Mouse (Mus musculus) stomach, embryonic 14.5 days (tissue): ENCODE measurements at regions not wholly inside any gene's neighbourhood (a gene's known extent, or its start where the extent isn't known, plus 50 kb on each side); places are given as distances from the start of the nearest gene placed in this dataset.

Experiments
- ATAC-seq: fragments of 200-750 bp; cut with Nextera tagmentation; 2 replicates; pipeline ENCODE4 v1.8.0; 2017; ENCODE audit warnings: low read depth, moderate TSS enrichment; ENCODE audit not compliant: insufficient number of reproducible peaks, insufficient read depth, low FRiP score
- H3K27ac ChIP-seq: fragments of 300-500 bp; sonication (generic); 2 replicates; pipeline ENCODE4 v1.5.1; 2014; ENCODE audit warnings: mild to moderate bottlenecking, low read length, moderate library complexity, mixed read lengths
- H3K27me3 ChIP-seq: fragments of 300-500 bp; sonication (generic); 2 replicates; pipeline ENCODE4 v1.6.1; 2014; ENCODE audit warnings: low read length, control low read depth, mixed read lengths; ENCODE audit not compliant: control insufficient read depth, insufficient read depth
- H3K36me3 ChIP-seq: fragments of 300-500 bp; sonication (generic); 2 replicates; pipeline ENCODE4 v1.6.1; 2014; ENCODE audit warnings: mild to moderate bottlenecking, control low read depth, low read length, moderate library complexity, mixed read lengths; ENCODE audit not compliant: control insufficient read depth, insufficient read depth
- H3K4me1 ChIP-seq: fragments of 300-500 bp; sonication (generic); 2 replicates; pipeline ENCODE4 v1.6.1; 2014; ENCODE audit warnings: low read length, control low read depth, mixed read lengths; ENCODE audit not compliant: control insufficient read depth, insufficient read depth
- H3K4me2 ChIP-seq: fragments of 300-500 bp; sonication (generic); replicated peaks from 2 replicates; pipeline ENCODE4 v1.6.1; 2014; ENCODE audit warnings: low read depth, low read length, control low read depth
- H3K4me3 ChIP-seq: fragments of 300-500 bp; sonication (generic); 2 replicates; pipeline ENCODE4 v1.5.1; 2014; ENCODE audit warnings: low read depth, low read length, control low read depth
- H3K9ac ChIP-seq: fragments of 300-500 bp; sonication (generic); replicated peaks from 2 replicates; pipeline ENCODE4 v1.6.1; 2014; ENCODE audit warnings: low read depth, mild to moderate bottlenecking, control low read depth, low read length, moderate library complexity, mixed read lengths
- H3K9me3 ChIP-seq: fragments of 300-500 bp; sonication (generic); 2 replicates; pipeline ENCODE4 v1.6.1; 2016; ENCODE audit warnings: low read depth, low read length, control low read depth; ENCODE audit not compliant: control insufficient read depth
- WGBS: fragments of 180-500 bp; shearing (Covaris S2); extraction: QIAGEN DNeasy Blood & Tissue Kit; methylation state at CpG from one replicate; pipeline ENCODE4 v1.1.7; 2014; 5-methylcytosine and 5-hydroxymethylcytosine counted together

DNA sequence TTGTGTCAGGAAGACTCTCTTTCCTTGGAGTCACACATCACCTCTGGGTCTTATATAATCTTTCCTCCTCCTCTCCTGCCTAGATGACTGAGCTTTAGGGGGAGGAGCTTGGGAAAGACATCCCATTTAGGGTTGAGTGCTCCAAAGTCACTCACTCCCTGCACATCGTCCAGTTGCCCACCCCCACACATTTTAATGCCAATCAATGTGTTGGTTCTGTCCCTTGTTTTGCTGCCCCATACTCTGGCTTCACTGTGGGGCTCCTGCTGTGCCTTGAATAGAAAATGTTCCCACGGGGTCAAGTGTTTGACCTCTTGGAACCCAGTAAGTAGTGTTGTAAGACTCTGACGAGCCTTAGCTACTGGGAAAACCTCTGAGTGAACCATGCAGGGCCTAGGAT is 58.8 kb upstream of the Gm21915 start:
- Histone ChIP-seq H3K9ac (no peak overlapping the region), H3K36me3 (no peaks in the 10 kb centered on the region), H3K4me3 (no peak overlapping the region), H3K27ac (no peak overlapping the region), H3K27me3 (no peaks in the 10 kb centered on the region), H3K4me2 (no peak overlapping the region), H3K4me1 (0 out of 2 replicates have a peak, but pooled peaks cover under 1% of the 10 kb centered on the region), H3K9me3 (0 out of 2 replicates have a peak, but pooled peaks cover 3% of the 10 kb centered on the region)
- 79% methylated on average over 3 of the region's 3 CpGs for WGBS
- ATAC-seq, result no peak

DNA sequence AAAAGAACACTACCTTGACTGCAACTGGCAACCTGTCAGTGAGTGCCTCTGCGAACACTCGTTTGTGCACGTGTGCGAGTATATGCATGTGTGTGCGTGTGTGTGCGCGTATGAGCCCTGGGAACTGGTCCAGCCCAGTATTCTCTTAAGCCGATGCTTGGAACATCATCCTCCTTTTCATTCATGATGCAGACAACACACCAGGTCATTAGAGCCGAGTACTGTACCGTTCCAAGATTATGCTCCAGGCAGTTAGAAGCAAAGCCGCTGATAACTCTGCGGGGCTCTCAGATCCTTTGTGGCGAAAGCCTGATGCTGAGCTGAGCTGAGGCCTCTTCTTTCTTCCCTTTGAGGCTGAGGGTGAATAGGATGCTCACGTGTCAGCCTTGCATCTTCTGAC is 61.8 kb upstream of the Gm21915 start:
- 87% methylated on average over 14 of the region's 14 CpGs for WGBS
- H3K4me2 ChIP-seq, result no peak overlapping the region

DNA sequence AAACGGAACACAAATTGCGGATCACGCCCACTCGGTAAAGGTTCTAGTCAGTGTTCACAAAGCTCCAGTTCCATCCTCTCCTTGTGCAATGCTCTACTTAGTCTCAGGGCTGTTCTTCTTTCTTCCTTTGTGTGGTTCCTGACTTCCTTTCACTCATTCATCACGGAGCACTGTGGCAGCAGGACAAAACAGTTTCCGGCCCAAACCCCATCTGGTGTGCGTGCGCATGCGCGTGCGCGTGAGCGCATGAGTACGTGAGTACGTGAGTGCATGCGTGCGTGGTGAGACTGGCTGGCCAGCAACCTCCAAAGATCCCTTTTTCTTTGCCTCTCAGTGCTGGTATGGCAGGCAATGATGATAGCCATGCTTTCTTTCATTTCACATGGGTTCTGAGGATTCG is 62.5 kb upstream of the Gm21915 start:
- Histone ChIP-seq H3K4me1 (no peaks in the 10 kb centered on the region), H3K36me3 (no peaks in the 10 kb centered on the region), H3K27ac (no peak overlapping the region), H3K4me3 (no peak overlapping the region), H3K9me3 (0 out of 2 replicates have a peak, but pooled peaks cover 3% of the 10 kb centered on the region), H3K27me3 (no peaks in the 10 kb centered on the region), H3K4me2 (no peak overlapping the region), H3K9ac (no peak overlapping the region)
- 93% methylated on average over 18 of the region's 18 CpGs for WGBS
- no peak for ATAC-seq

More for the DNA sequence above, 61.8 kb upstream of the Gm21915 start:
- no peak for ATAC-seq
- Histone ChIP-seq H3K27me3 (no peaks in the 10 kb centered on the region), H3K4me3 (no peak overlapping the region), H3K27ac (no peak overlapping the region), H3K9me3 (0 out of 2 replicates have a peak, but pooled peaks cover 3% of the 10 kb centered on the region), H3K36me3 (no peaks in the 10 kb centered on the region), H3K9ac (no peak overlapping the region), H3K4me1 (no peaks in the 10 kb centered on the region)

DNA sequence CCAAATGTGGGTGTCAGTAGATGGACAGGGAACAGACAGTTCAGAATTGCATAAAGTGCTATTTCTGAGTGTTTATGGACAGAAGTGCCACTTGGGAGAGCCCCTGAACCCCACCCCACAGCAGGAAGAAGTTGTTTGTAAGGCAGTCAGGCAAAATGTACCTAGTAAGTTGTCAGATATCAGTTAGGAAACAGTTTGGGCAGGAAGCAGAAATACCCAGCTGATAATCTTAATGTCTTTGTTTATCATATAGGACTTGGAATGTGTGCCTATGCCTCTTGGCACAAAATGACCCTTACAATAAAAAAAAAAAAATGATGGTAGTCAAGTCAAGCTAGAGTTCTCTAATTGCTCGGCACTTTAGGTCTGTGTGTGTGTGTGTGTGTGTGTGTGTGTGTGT is 66.9 kb upstream of the Gm21915 start:
- H3K27me3 ChIP-seq, result no peaks in the 10 kb centered on the region
- H3K9ac ChIP-seq, result no peak overlapping the region
- no peak overlapping the region for H3K4me3 ChIP-seq
- H3K27ac ChIP-seq, result no peak overlapping the region
- no peak for ATAC-seq
- no peaks in the 10 kb centered on the region for H3K9me3 ChIP-seq
- no peaks in the 10 kb centered on the region for H3K36me3 ChIP-seq
- H3K4me2 ChIP-seq, result no peak overlapping the region
- 68% methylated on average over 1 of the region's 1 CpGs for WGBS
- no peaks in the 10 kb centered on the region for H3K4me1 ChIP-seq

DNA sequence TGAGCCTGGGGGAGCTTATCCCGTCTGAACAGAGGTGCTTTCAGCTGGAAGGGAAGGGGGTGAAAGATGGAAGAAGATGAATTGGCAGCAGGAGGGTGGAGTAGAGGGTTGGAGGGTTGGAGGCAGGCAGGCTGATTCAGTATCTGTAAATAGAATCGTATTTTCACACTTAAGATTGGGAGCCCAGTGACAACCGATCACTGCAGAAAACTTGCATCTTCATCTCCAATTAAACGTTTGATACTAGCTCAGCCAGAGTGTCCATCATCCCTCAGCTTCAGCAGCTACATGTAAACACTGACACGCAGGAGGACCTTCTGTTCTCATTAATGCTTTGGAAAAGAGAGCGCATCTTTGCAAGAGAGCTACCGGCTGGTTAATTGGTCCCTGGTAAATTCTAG is 67.2 kb upstream of the Gramd1b start:
- no peak for ATAC-seq
- H3K27me3 ChIP-seq, result no peaks in the 10 kb centered on the region
- WGBS, result 62% methylated on average over 7 of the region's 7 CpGs

DNA sequence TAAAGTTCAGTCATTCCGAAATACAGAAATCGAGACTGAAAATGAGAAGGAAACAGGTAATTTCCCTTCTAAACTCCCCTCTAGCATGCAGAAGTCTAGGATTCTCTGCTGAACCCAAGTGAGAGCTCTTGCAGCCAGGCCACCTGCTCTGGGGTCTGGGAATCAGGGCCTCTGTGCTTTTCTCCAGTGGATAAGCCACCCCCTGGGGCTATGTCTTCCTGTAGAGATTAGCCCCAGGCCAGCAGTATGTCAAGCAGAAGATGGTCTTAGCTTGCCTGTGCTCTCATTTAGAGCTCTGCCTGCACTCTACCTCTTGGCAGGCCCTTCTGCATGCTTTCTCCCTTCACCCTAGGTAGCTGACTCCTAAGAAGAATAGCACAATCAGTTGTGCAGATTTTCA is 56.2 kb upstream of the Gramd1b start:
- no peak for ATAC-seq
- no peak overlapping the region for H3K9ac ChIP-seq

More for the DNA sequence above, 67.2 kb upstream of the Gramd1b start:
- no peak overlapping the region for H3K27ac ChIP-seq
- no peak overlapping the region for H3K4me3 ChIP-seq
- no peaks in the 10 kb centered on the region for H3K36me3 ChIP-seq
- H3K4me1 ChIP-seq, result no peaks in the 10 kb centered on the region
- H3K9me3 ChIP-seq, result no peaks in the 10 kb centered on the region
- H3K4me2 ChIP-seq, result no peak overlapping the region
- no peak overlapping the region for H3K9ac ChIP-seq

DNA sequence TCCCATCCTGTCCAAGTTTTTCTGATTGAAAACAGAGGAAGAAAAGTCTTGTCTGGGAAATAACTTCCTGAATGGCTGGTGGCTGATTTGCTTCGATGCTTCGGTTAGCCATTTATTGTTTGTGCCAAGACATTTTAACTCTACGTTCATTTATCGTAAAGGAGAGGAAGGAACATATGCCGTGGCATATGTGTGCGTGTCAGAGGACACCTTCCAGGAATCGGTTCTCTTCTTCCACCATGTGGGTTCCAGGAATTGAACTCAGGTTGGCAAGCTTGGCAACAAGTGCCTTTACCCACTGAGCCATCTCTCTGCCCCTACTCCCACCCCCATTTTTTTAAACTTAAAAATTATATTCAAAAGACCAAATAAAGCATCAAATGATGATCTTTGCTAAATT is 55.4 kb upstream of the Gramd1b start:
- no peak overlapping the region for H3K27ac ChIP-seq
- no peak overlapping the region for H3K4me3 ChIP-seq
- H3K4me1 ChIP-seq, result no peaks in the 10 kb centered on the region
- 85% methylated on average over 7 of the region's 7 CpGs for WGBS
- H3K36me3 ChIP-seq, result no peaks in the 10 kb centered on the region
- no peaks in the 10 kb centered on the region for H3K9me3 ChIP-seq
- no peak overlapping the region for H3K9ac ChIP-seq
- no peak overlapping the region for H3K4me2 ChIP-seq
- no peak for ATAC-seq
- H3K27me3 ChIP-seq, result no peaks in the 10 kb centered on the region

More for the DNA sequence above, 56.2 kb upstream of the Gramd1b start:
- Histone ChIP-seq H3K27me3 (no peaks in the 10 kb centered on the region), H3K4me1 (no peaks in the 10 kb centered on the region), H3K36me3 (no peaks in the 10 kb centered on the region), H3K4me3 (no peak overlapping the region), H3K4me2 (no peak overlapping the region), H3K9me3 (no peaks in the 10 kb centered on the region), H3K27ac (no peak overlapping the region)
- WGBS, result 76% methylated on average over 2 of the region's 2 CpGs

DNA sequence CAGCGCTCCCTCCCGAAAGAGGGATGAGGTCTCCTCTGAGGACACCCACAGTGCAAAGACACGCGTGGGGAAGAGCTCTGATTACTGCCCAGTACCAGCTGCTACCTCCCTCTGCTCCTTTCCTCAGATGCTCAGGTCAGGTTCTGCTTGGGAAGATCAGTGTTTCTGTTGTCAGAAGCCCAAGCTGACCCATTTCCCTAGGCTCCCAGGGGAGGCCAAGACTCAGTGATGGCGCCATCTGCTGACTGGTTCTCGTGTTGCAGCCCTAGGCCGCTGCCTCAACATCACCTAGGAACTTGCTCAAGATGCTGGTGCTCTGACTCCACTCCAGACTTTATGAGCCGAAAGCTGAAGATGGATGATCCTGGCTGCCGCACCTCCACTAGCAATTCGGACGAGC is 52.4 kb upstream of the Gramd1b start:
- Histone ChIP-seq H3K4me2 (no peak overlapping the region), H3K4me1 (no peaks in the 10 kb centered on the region), H3K4me3 (no peak overlapping the region), H3K27me3 (no peaks in the 10 kb centered on the region), H3K9ac (no peak overlapping the region), H3K36me3 (no peaks in the 10 kb centered on the region), H3K9me3 (no peaks in the 10 kb centered on the region), H3K27ac (no peak overlapping the region)
- WGBS, result 44% methylated on average over 11 of the region's 11 CpGs
- ATAC-seq, result no peak

DNA sequence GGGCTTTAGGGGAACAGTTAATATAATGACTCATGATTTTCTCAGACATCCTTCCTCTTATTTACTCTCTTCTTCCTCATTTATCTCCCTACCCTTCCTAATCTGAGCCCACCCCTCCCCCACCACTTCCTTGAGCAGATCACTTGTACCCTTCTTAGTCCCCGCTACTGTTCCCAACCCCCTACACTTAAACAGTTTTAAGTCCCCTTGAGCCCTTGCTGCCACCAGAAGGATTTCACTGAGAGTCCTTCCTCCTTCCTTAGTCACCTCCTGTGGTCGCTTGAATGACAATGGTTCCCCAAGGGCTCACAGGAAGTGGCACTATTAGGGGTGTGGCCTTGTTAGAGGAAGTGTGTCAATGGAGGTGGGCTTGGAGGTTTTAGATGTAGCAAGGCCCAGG is 50.7 kb upstream of the Gramd1b start:
- Histone ChIP-seq H3K27ac (no peak overlapping the region), H3K27me3 (no peaks in the 10 kb centered on the region), H3K4me1 (no peaks in the 10 kb centered on the region), H3K9me3 (no peaks in the 10 kb centered on the region), H3K36me3 (no peaks in the 10 kb centered on the region), H3K4me2 (no peak overlapping the region), H3K4me3 (no peak overlapping the region), H3K9ac (no peak overlapping the region)
- ATAC-seq, result no peak
- WGBS, result 65% methylated on average over 2 of the region's 2 CpGs
